Mouse (Mus musculus): ENCODE results near the gene Rarres1. TPM values are rescaled to one million over a fixed set of nuclear protein-coding genes. Genes with fewer than 3 reads are reported as not detected.

Gene Rarres1
- total RNA-seq, 2 experiments from 2014 or later: 0.15 TPM; not detected in 1

- ATAC-seq (replicated peaks; ENCODE audit: poor library complexity, severe bottlenecking): no peak
Observed at GRCm38 (mm10) chr3:67496310-67496709, 19.0 kb downstream of the Rarres1 start.

- no peak for ATAC-seq (replicated peaks; ENCODE audit: poor library complexity, severe bottlenecking)
Observed at GRCm38 (mm10) chr3:67493132-67493531, 22.2 kb downstream of the Rarres1 start.

- no peak for ATAC-seq (replicated peaks; ENCODE audit: poor library complexity, severe bottlenecking)
Observed at GRCm38 (mm10) chr3:67492086-67492869, 23.0 kb downstream of the Rarres1 start.

- no peak for ATAC-seq (replicated peaks; ENCODE audit: poor library complexity, severe bottlenecking)
Observed at GRCm38 (mm10) chr3:67490156-67490555, 25.2 kb downstream of the Rarres1 start.

- ATAC-seq (replicated peaks; ENCODE audit: poor library complexity, severe bottlenecking): no peak
Observed at GRCm38 (mm10) chr3:67485233-67485632, 30.1 kb downstream of the Rarres1 start.

GRCm38 (mm10) chr3:67482400-67482799 lies 32.9 kb downstream of the Rarres1 start:
- no peak for ATAC-seq (replicated peaks; ENCODE audit: poor library complexity, severe bottlenecking)

- no peak for ATAC-seq (replicated peaks; ENCODE audit: poor library complexity, severe bottlenecking)
Observed at GRCm38 (mm10) chr3:67479806-67480205, 35.5 kb downstream of the Rarres1 start.

- ATAC-seq (replicated peaks; ENCODE audit: poor library complexity, severe bottlenecking): no peak
Observed at GRCm38 (mm10) chr3:67473438-67473837, 41.9 kb downstream of the Rarres1 start.

GRCm38 (mm10) chr3:67471408-67472127 lies 43.8 kb downstream of the Rarres1 start:
- peak; percentile 27; the same call in 1 of the 2 replicates for ATAC-seq (replicated peaks; ENCODE audit: poor library complexity, severe bottlenecking)

- no peak for ATAC-seq (replicated peaks; ENCODE audit: poor library complexity, severe bottlenecking)
Observed at GRCm38 (mm10) chr3:67467281-67467680, 48.0 kb downstream of the Rarres1 start.

GRCm38 (mm10) chr3:67466576-67466975 lies 48.7 kb downstream of the Rarres1 start:
- ATAC-seq (replicated peaks; ENCODE audit: poor library complexity, severe bottlenecking): no peak

- peak; percentile 95 for ATAC-seq (replicated peaks; ENCODE audit: poor library complexity, severe bottlenecking)
Observed at GRCm38 (mm10) chr3:67463450-67464372, 51.6 kb downstream of the Rarres1 start, which contains the start of gene Lxn. Gene Lxn, minus strand, starts transcription at chr3:67463926.

GRCm38 (mm10) chr3:67463001-67463400 lies 52.3 kb downstream of the Rarres1 start:
- no peak; the same call in none of the 2 replicates for ATAC-seq (replicated peaks; ENCODE audit: poor library complexity, severe bottlenecking)

- ATAC-seq (replicated peaks; ENCODE audit: poor library complexity, severe bottlenecking): no peak
Observed at GRCm38 (mm10) chr3:67462578-67462977, 52.7 kb downstream of the Rarres1 start.

- no peak for ATAC-seq (replicated peaks; ENCODE audit: poor library complexity, severe bottlenecking)
Observed at GRCm38 (mm10) chr3:67462015-67462414, 53.3 kb downstream of the Rarres1 start.

- no peak for ATAC-seq (replicated peaks; ENCODE audit: poor library complexity, severe bottlenecking)
Observed at GRCm38 (mm10) chr3:67459881-67460280, 55.4 kb downstream of the Rarres1 start.

GRCm38 (mm10) chr3:67450601-67451210 lies 64.6 kb downstream of the Rarres1 start:
- ATAC-seq (replicated peaks; ENCODE audit: poor library complexity, severe bottlenecking): no peak

GRCm38 (mm10) chr3:67449660-67450059 lies 65.7 kb downstream of the Rarres1 start:
- ATAC-seq (replicated peaks; ENCODE audit: poor library complexity, severe bottlenecking): no peak

GRCm38 (mm10) chr3:67447143-67447542 lies 68.2 kb downstream of the Rarres1 start:
- ATAC-seq (replicated peaks; ENCODE audit: poor library complexity, severe bottlenecking): peak; percentile 56

GRCm38 (mm10) chr3:67434011-67434410 lies 81.3 kb downstream of the Rarres1 start:
- no peak for ATAC-seq (replicated peaks; ENCODE audit: poor library complexity, severe bottlenecking)

All from granulocyte monocyte progenitor cell, adult 5-6 weeks (primary cell).